Mouse (Mus musculus): ENCODE measurements around the gene Med13l.

Gene Med13l

GRCm38 (mm10) chr5:118732221-118732620, 171.7 kb downstream of the Med13l start:
- no peak for DNase-seq (ENCODE audit: low spot score in 2 of 2)

DNA sequence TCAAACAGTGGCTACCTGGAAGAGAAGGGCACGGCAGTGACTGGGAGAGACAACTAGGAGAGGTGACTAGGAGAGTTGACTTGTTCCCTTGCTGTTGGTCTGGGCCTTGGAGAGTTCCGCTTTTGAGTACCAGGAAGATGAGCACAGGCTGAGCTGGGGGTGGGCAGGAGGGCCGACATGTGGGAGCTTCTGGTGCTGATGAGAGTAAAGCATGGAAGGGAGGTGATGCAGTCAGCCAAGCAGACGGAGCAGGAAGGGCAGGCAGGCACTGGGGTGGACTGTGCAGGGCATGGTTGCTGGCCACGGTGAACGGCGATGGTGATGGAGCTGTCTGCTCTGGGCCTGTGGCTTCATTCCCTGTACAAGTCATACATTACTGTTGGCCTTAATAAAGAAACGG, 172.2 kb downstream of the Med13l start:
- DNase-seq (ENCODE audit: low spot score in 2 of 2) = no peak

- DNase-seq (ENCODE audit: low spot score in 2 of 2) = peak in 1 of 2 experiments; percentile 23
Observed at GRCm38 (mm10) chr5:118733566-118733965, 173.1 kb downstream of the Med13l start.

DNA sequence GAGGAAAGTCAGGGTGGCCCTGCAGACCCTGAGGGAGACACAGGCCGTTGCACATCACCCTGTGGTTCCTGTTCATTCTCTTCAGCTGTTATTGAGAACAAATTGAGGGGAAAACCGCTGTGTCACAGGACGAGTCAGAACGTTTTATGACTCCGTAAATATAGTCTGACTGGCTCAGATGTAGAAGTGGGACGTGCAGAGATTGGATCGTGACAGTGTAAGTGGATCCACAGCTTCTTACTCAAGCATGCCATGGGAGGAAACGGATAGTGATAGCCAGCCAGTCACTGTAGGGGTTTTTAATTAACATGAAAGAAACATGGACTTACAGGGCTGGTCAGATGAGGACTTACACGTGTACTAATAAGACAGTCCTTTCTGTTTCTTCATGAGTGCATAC, 174.0 kb downstream of the Med13l start:
- no peak for DNase-seq (ENCODE audit: low spot score in 2 of 2)

GRCm38 (mm10) chr5:118735738-118736137, 175.3 kb downstream of the Med13l start:
- DNase-seq (ENCODE audit: low spot score in 2 of 2) = no peak

GRCm38 (mm10) chr5:118737548-118737947, 177.1 kb downstream of the Med13l start:
- peak; percentile 15 to 43 for DNase-seq (ENCODE audit: low spot score in 2 of 2)

DNA sequence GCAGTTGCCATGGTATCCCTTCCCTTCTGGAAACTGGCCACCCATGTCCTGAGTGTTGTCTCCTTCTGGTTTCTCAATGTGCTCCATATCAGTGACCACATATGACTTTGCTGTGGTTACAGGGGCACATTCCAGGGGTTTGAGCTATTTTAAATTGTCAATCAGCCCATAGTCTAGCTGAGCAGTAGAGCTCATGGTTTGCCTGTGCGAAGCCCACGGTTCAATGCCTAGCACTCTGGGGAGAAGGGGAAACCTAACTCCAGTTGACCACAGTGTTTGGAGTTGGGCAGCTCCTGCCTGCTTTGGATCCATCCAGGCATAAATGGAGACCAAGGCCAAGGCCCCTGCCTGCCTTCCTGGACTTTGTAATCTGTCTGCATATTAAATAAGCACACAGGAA, 182.6 kb downstream of the Med13l start:
- DNase-seq (ENCODE audit: low spot score in 2 of 2) = no peak

GRCm38 (mm10) chr5:118747026-118747425, 186.5 kb downstream of the Med13l start:
- no peak for DNase-seq (ENCODE audit: low spot score in 2 of 2)

GRCm38 (mm10) chr5:118751446-118752179, 191.1 kb downstream of the Med13l start:
- DNase-seq (ENCODE audit: low spot score in 2 of 2) = no peak

GRCm38 (mm10) chr5:118752868-118753267, 192.4 kb downstream of the Med13l start:
- no peak for DNase-seq (ENCODE audit: low spot score in 2 of 2)

GRCm38 (mm10) chr5:118753471-118754044, 193.1 kb downstream of the Med13l start:
- no peak for DNase-seq (ENCODE audit: low spot score in 2 of 2)

DNA sequence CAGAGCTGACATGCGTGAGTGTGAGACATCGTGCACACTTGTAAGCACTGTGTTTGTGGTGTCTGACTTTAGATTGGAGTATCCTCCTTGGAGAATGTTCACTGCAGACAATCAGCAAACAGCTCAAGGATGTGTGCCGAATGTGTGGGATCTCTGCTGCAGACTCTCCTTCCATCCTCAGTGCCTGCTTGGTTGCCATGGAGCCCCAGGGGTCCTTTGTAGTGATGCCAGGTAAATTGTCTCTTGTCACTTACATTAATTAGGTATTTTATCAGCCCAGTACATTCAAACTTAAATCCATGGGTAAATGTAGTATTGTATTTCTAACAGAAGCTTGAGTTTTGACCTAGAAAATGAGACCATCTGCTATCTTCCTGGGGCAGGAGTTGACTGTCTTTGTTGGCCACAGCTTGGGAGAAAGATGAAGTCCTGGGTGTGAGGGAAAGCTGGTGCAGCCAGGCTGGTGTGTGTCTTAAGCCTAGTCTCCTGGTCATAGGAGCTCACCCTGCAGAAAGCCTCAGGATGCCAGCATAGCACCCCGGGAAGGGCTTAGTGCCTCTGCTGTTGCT, 193.8 kb downstream of the Med13l start:
- DNase-seq (ENCODE audit: low spot score in 2 of 2) = no peak

- no peak for DNase-seq (ENCODE audit: low spot score in 2 of 2)
Observed at GRCm38 (mm10) chr5:118756078-118756477, 195.6 kb downstream of the Med13l start.

- no peak for DNase-seq (ENCODE audit: low spot score in 2 of 2)
Observed at GRCm38 (mm10) chr5:118757396-118758301, 197.2 kb downstream of the Med13l start.

GRCm38 (mm10) chr5:118760986-118761385, 200.5 kb downstream of the Med13l start:
- DNase-seq (ENCODE audit: low spot score in 2 of 2) = no peak

- no peak for DNase-seq (ENCODE audit: low spot score in 2 of 2)
Observed at GRCm38 (mm10) chr5:118762499-118763185, 202.2 kb downstream of the Med13l start.

GRCm38 (mm10) chr5:118763353-118763752, 202.9 kb downstream of the Med13l start:
- no peak for DNase-seq (ENCODE audit: low spot score in 2 of 2)

- no peak for DNase-seq (ENCODE audit: low spot score in 2 of 2)
Observed at GRCm38 (mm10) chr5:118769143-118769542, 208.7 kb downstream of the Med13l start.

GRCm38 (mm10) chr5:118773866-118774265, 213.4 kb downstream of the Med13l start:
- DNase-seq (ENCODE audit: low spot score in 2 of 2) = peak in 1 of 2 experiments; percentile 9

- no peak for DNase-seq (ENCODE audit: low spot score in 2 of 2)
Observed at GRCm38 (mm10) chr5:118776396-118776795, 215.9 kb downstream of the Med13l start.

GRCm38 (mm10) chr5:118781598-118781997, 221.1 kb downstream of the Med13l start:
- peak; percentile 20 to 60 for DNase-seq (ENCODE audit: low spot score in 2 of 2)
